In genomic region chr16:28840075-28840974, GRCm38 (mm10) we compare ENCODE assay signal across 8 mouse cellular contexts.
A peak's percentile ranks its signal among the peaks of the same experiment; 100 is the strongest.
DNase-seq lines count a peak whose midpoint lies in the region; ATAC-seq and TF ChIP-seq lines count a peak whose summit lies in the region.

No protein-coding gene starts in this region.

- DNase-seq in liver, adult 2 months (ENCODE audit: extremely low read depth, low read depth, low spot score): peak; percentile 43
- DNase-seq in liver, embryonic 11.5 days (ENCODE audit: low spot score): no peak
- peak; percentile 86 for DNase-seq in brain, adult 2 months (ENCODE audit: low read depth, low spot score)
- peak; percentile 54 to 86 for DNase-seq in left cerebral cortex, postnatal 14 days (ENCODE audit: low spot score in 2 of 2)
- peak; percentile 7 for DNase-seq in thymus, postnatal 25 days

- no peaks in the 10 kb centered on the region for H3K9me3 ChIP-seq in liver, embryonic 11.5 days (ENCODE audit: control insufficient read depth, low read length)
- H3K9me3 ChIP-seq in embryonic facial prominence, embryonic 15.5 days (replicated peaks): no peaks in the 10 kb centered on the region
- no peaks in the 10 kb centered on the region for H3K9me3 ChIP-seq in hindbrain, embryonic 13.5 days
- no peaks in the 10 kb centered on the region for H3K9me3 ChIP-seq in midbrain, embryonic 15.5 days

- H3K79me2 ChIP-seq in liver, adult 2 months (ENCODE audit: control insufficient read depth, insufficient read depth, low read length): peaks cover 28% of the 10 kb centered on the region

- no peak overlapping the region for H3K9ac ChIP-seq in liver, adult 2 months (ENCODE audit: low read depth, low read length)
- H3K9ac ChIP-seq in liver, embryonic 11.5 days (ENCODE audit: low read depth, low read length): no peak overlapping the region
- H3K9ac ChIP-seq in embryonic facial prominence, embryonic 15.5 days: no peak overlapping the region
- H3K9ac ChIP-seq in hindbrain, embryonic 13.5 days: 0 out of 2 replicates have a peak overlapping the region, but pooled peaks have one; percentile 3
- no peak overlapping the region for H3K9ac ChIP-seq in midbrain, embryonic 15.5 days

- no peak for TF ChIP-seq POLR2A in liver, adult 2 months (IDR thresholded peaks at IDR 0.05; ENCODE audit: extremely low read depth, insufficient read depth, low read length)

- H3K36me3 ChIP-seq in liver, adult 2 months (ENCODE audit: control insufficient read depth, insufficient read depth, low read length): no peaks in the 10 kb centered on the region
- no peaks in the 10 kb centered on the region for H3K36me3 ChIP-seq in liver, embryonic 11.5 days (ENCODE audit: control insufficient read depth, insufficient read depth, low read length)
- H3K36me3 ChIP-seq in embryonic facial prominence, embryonic 15.5 days: no peaks in the 10 kb centered on the region
- H3K36me3 ChIP-seq in hindbrain, embryonic 13.5 days: no peaks in the 10 kb centered on the region
- H3K36me3 ChIP-seq in midbrain, embryonic 15.5 days (replicated peaks): no peaks in the 10 kb centered on the region

- no peaks in the 10 kb centered on the region for H3K4me1 ChIP-seq in liver, adult 2 months (ENCODE audit: control insufficient read depth, insufficient read depth, low read length)
- H3K4me1 ChIP-seq in liver, embryonic 11.5 days (replicated peaks; ENCODE audit: control insufficient read depth, insufficient read depth, low read length): no peaks in the 10 kb centered on the region
- H3K4me1 ChIP-seq in embryonic facial prominence, embryonic 15.5 days: peaks cover 12% of the 10 kb centered on the region
- H3K4me1 ChIP-seq in hindbrain, embryonic 13.5 days (replicated peaks): peaks cover 22% of the 10 kb centered on the region
- H3K4me1 ChIP-seq in midbrain, embryonic 15.5 days: peaks cover 19% of the 10 kb centered on the region

- no peak overlapping the region for H3K27ac ChIP-seq in liver, adult 2 months (replicated peaks; ENCODE audit: insufficient read depth, low read depth, low read length)
- H3K27ac ChIP-seq in liver, embryonic 11.5 days (ENCODE audit: low read depth, low read length): no peak overlapping the region
- H3K27ac ChIP-seq in embryonic facial prominence, embryonic 15.5 days (replicated peaks): no peak overlapping the region
- 0 out of 2 replicates have a peak overlapping the region, but pooled peaks have one; percentile 14 for H3K27ac ChIP-seq in hindbrain, embryonic 13.5 days
- 0 out of 2 replicates have a peak overlapping the region, but pooled peaks have one; percentile 9 for H3K27ac ChIP-seq in midbrain, embryonic 15.5 days

- WGBS in liver, adult 2 months: 55% methylated on average over 24 of the region's 24 CpGs
- 49% methylated on average over 24 of the region's 24 CpGs for WGBS in liver, embryonic 11.5 days
- 46% methylated on average over 24 of the region's 24 CpGs for WGBS in embryonic facial prominence, embryonic 15.5 days
- WGBS in hindbrain, embryonic 13.5 days: 55% methylated on average over 24 of the region's 24 CpGs
- WGBS in midbrain, embryonic 15.5 days: 50% methylated on average over 24 of the region's 24 CpGs

- H3K27me3 ChIP-seq in liver, adult 2 months (ENCODE audit: control insufficient read depth, insufficient read depth, low read length): no peaks in the 10 kb centered on the region
- no peaks in the 10 kb centered on the region for H3K27me3 ChIP-seq in liver, embryonic 11.5 days (replicated peaks; ENCODE audit: control insufficient read depth, insufficient read depth, low read length)
- H3K27me3 ChIP-seq in embryonic facial prominence, embryonic 15.5 days: peaks cover 5% of the 10 kb centered on the region
- peaks cover 35% of the 10 kb centered on the region for H3K27me3 ChIP-seq in hindbrain, embryonic 13.5 days
- no peaks in the 10 kb centered on the region for H3K27me3 ChIP-seq in midbrain, embryonic 15.5 days (replicated peaks)

- intact Hi-C loops in left cerebral cortex, postnatal 14 days (cut with DNase I): loop anchor here (5.0 to 10.0 kb wide), 4 partner anchors 87 to 722 kb away; partner anchors contain the start of gene Mb21d2

- no peak overlapping the region for H3K4me2 ChIP-seq in liver, embryonic 11.5 days
- no peak overlapping the region for H3K4me2 ChIP-seq in embryonic facial prominence, embryonic 15.5 days (replicated peaks)
- no peak overlapping the region for H3K4me2 ChIP-seq in hindbrain, embryonic 13.5 days
- H3K4me2 ChIP-seq in midbrain, embryonic 15.5 days: no peak overlapping the region

- H3K4me3 ChIP-seq in liver, adult 2 months (ENCODE audit: insufficient read depth, low read depth, low read length): no peak overlapping the region
- no peak overlapping the region for H3K4me3 ChIP-seq in liver, embryonic 11.5 days (ENCODE audit: low read depth, low read length)
- no peak overlapping the region for H3K4me3 ChIP-seq in embryonic facial prominence, embryonic 15.5 days (replicated peaks)
- no peak overlapping the region for H3K4me3 ChIP-seq in hindbrain, embryonic 13.5 days
- H3K4me3 ChIP-seq in midbrain, embryonic 15.5 days: no peak overlapping the region

- peak; percentile 56 for TF ChIP-seq CTCF in liver, adult 2 months (IDR thresholded peaks at IDR 0.05; ENCODE audit: low read depth, low read length)

- no peak for ATAC-seq in liver, embryonic 11.5 days (replicated peaks; ENCODE audit: low FRiP score)
- ATAC-seq in embryonic facial prominence, embryonic 15.5 days (ENCODE audit: insufficient number of reproducible peaks, low FRiP score, low TSS enrichment, low read depth): peak; percentile 34; the same call in 1 of the 2 replicates
- peak; percentile 52 for ATAC-seq in hindbrain, embryonic 13.5 days (ENCODE audit: low FRiP score)
- ATAC-seq in midbrain, embryonic 15.5 days (replicated peaks): peak; percentile 59

Comparison
In these comparisons a context has a peak if more than half of its experiments do, and no peak if none do; other contexts are left out.
1. H3K27ac ChIP-seq: peak in hindbrain, embryonic 13.5 days (single experiment) and midbrain, embryonic 15.5 days (single experiment); none in liver, adult 2 months (single experiment), liver, embryonic 11.5 days (single experiment) and embryonic facial prominence, embryonic 15.5 days (single experiment).